Mouse (Mus musculus) thymus, postnatal 0 days (tissue): ENCODE results near the gene Sall1. TPM values are rescaled to one million over a fixed set of nuclear protein-coding genes. Genes with fewer than 3 reads are reported as not detected.

ENCODE experiments used
- DNase-seq: peaks from one replicate; pipeline ENCODE4 v3.0.0-alpha.2; 2015; ENCODE audit warnings: low spot score
- microRNA-seq: library from miRNA; unstranded; fragments of <30 nt; microRNA quantifications from one replicate; pipeline ENCODE4, GENCODE M21; 2016; ENCODE audit warnings: borderline number of aligned reads
- polyA plus RNA-seq: library from polyadenylated mRNA; unstranded; fragments of >200 nt; fragmentation: Nextera tagmentation; extraction: Ambion mirVana; gene quantifications from 2 replicates; pipeline ENCODE4 v1.2.1, GENCODE M21; 2015

Sall1 gene
- polyA plus RNA-seq, 1 experiment from 2014 or later: 0.03 TPM

- DNase-seq: no peak
These were observed 46.7 kb downstream of the Sall1 start for GRCm38 (mm10) chr8:88997276-88997675.

DNA sequence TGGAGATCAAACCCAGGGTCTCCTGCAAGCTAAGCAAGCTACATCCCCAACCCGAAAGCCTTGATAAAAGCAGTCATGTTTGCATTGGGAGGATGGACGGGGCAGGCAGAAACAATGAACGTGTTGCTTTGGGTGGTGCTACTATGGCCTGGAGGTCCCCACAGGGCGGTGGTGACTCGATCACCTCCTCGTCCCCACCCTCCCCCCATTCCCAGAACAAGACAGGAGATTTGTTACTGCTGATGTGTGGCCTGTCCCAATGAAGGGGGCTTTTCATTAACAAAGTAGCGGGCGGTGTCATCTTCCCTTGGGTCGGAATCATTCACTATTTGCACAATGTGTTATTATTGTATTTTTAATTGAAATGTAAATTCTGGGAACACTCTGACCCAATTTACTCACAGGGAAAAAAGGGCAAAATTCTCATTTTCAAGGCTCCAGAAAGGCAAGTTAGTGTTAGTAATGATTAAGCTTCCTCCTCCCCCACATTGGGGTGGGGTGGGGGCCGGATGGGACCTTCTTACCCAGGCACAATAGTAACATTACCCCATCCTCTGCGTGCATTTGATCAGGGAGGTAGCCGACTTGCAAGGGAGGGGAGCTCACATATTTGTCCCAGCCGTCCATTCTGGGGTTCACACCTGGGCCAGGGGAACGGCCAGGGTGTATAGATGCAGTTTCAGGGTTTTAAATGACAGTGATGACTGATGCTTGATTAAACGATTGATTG, 52.0 kb downstream of the Sall1 start:
- no peak for DNase-seq

- DNase-seq: no peak
These were observed 52.8 kb downstream of the Sall1 start for GRCm38 (mm10) chr8:88991176-88991575.

GRCm38 (mm10) chr8:88989002-88989401, 55.0 kb downstream of the Sall1 start:
- no peak for DNase-seq

DNA sequence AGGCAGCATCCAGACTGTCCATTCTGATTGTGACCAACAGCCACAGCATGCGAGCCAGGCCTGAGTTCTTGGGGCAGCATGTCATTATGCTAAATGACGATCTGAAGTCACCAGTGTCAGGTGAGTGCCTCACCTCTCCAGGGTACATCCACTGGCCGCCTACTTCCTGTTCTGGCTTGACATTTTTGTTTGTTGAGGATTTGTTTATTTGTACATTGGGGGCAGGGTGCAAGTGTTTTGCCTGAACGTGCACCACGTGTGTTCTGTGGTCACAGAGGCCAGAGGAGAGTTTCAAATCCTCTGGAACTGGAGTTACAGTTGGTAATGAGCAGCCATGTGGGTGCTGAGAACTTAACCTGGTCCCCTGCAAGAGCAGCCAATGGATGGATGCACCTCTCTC, 60.5 kb downstream of the Sall1 start:
- DNase-seq: no peak

Small RNAs within 50 kb of the gene (microRNA-seq; reads per million reads assigned to microRNA genes)
- gene Mir8110: not detected
